Mouse (Mus musculus): ENCODE results near the gene Emc10. TPM values are rescaled to one million over a fixed set of nuclear protein-coding genes. Genes with fewer than 3 reads are reported as not detected.

Gene Emc10
- polyA plus RNA-seq, 1 experiment from 2014 or later = 157 TPM

GRCm38 (mm10) chr7:44492166-44492826 lies 4.0 kb downstream of the Emc10 start:
- Histone ChIP-seq H3K4me1 (peaks cover 28% of the 10 kb centered on the region), H3K36me3 (peaks cover 53% of the 10 kb centered on the region), H3K9ac (replicated peaks) (no peak overlapping the region), H3K4me3 (replicated peaks) (no peak overlapping the region), H3K27me3 (replicated peaks) (no peaks in the 10 kb centered on the region), H3K4me2 (no peak overlapping the region), H3K9me3 (replicated peaks) (no peaks in the 10 kb centered on the region), H3K27ac (replicated peaks) (no peak overlapping the region)
- ATAC-seq (ENCODE audit: low FRiP score) = no peak
- 96% methylated on average over 21 of the region's 21 CpGs for whole genome bisulfite sequencing

- Histone ChIP-seq H3K9ac (replicated peaks) (no peak overlapping the region), H3K27me3 (replicated peaks) (no peaks in the 10 kb centered on the region), H3K4me3 (replicated peaks) (no peak overlapping the region), H3K4me1 (peaks cover 24% of the 10 kb centered on the region), H3K4me2 (no peak overlapping the region), H3K27ac (replicated peaks) (no peak overlapping the region), H3K9me3 (replicated peaks) (no peaks in the 10 kb centered on the region), H3K36me3 (peaks cover 53% of the 10 kb centered on the region)
- ATAC-seq (ENCODE audit: low FRiP score) = no peak
- WGBS = 100% methylated on average over 5 of the region's 5 CpGs
Observed at GRCm38 (mm10) chr7:44491391-44491790, 4.9 kb downstream of the Emc10 start.

- Histone ChIP-seq H3K27me3 (replicated peaks) (no peaks in the 10 kb centered on the region), H3K36me3 (peaks cover 53% of the 10 kb centered on the region), H3K4me3 (replicated peaks) (no peak overlapping the region), H3K4me1 (peaks cover 18% of the 10 kb centered on the region), H3K4me2 (no peak overlapping the region), H3K9ac (replicated peaks) (no peak overlapping the region), H3K27ac (replicated peaks) (no peak overlapping the region), H3K9me3 (replicated peaks) (no peaks in the 10 kb centered on the region)
- ATAC-seq (ENCODE audit: low FRiP score) = no peak
- 76% methylated on average over 4 of the region's 4 CpGs for WGBS
Observed at GRCm38 (mm10) chr7:44490281-44490680, 6.0 kb downstream of the Emc10 start.

- Histone ChIP-seq H3K9ac (replicated peaks) (no peak overlapping the region), H3K36me3 (peaks cover 46% of the 10 kb centered on the region), H3K4me2 (no peak overlapping the region), H3K4me3 (replicated peaks) (no peak overlapping the region), H3K9me3 (replicated peaks) (no peaks in the 10 kb centered on the region), H3K4me1 (0 out of 2 replicates have a peak, but pooled peaks cover 6% of the 10 kb centered on the region), H3K27me3 (replicated peaks) (no peaks in the 10 kb centered on the region), H3K27ac (replicated peaks) (no peak overlapping the region)
- no peak for ATAC-seq (ENCODE audit: low FRiP score)
- WGBS = 96% methylated on average over 8 of the region's 8 CpGs
Observed at GRCm38 (mm10) chr7:44488545-44488944, 7.8 kb downstream of the Emc10 start.

- Histone ChIP-seq H3K4me3 (replicated peaks) (no peak overlapping the region), H3K9me3 (replicated peaks) (no peaks in the 10 kb centered on the region), H3K36me3 (peaks cover 41% of the 10 kb centered on the region), H3K27me3 (replicated peaks) (no peaks in the 10 kb centered on the region), H3K4me2 (no peak overlapping the region), H3K4me1 (0 out of 2 replicates have a peak, but pooled peaks cover 6% of the 10 kb centered on the region), H3K9ac (replicated peaks) (no peak overlapping the region), H3K27ac (replicated peaks) (no peak overlapping the region)
- no peak for ATAC-seq (ENCODE audit: low FRiP score)
- WGBS = 88% methylated on average over 7 of the region's 7 CpGs
Observed at GRCm38 (mm10) chr7:44487936-44488335, 8.4 kb downstream of the Emc10 start.

GRCm38 (mm10) chr7:44486927-44487575 lies 9.3 kb downstream of the Emc10 start:
- no peaks in the 10 kb centered on the region; the same call in 1 of the 2 replicates for H3K27me3 ChIP-seq (replicated peaks)
- ATAC-seq (ENCODE audit: low FRiP score) = no peak
- H3K4me1 ChIP-seq = 0 out of 2 replicates have a peak, but pooled peaks cover 6% of the 10 kb centered on the region
- no peak overlapping the region for H3K4me2 ChIP-seq
- no peaks in the 10 kb centered on the region for H3K9me3 ChIP-seq (replicated peaks)
- 64% methylated on average over 13 of the region's 13 CpGs for WGBS
- H3K36me3 ChIP-seq = peaks cover 34% of the 10 kb centered on the region
- H3K27ac ChIP-seq (replicated peaks) = peak overlapping the region; percentile 51; the same call in 1 of the 2 replicates
- no peak overlapping the region for H3K9ac ChIP-seq (replicated peaks)
- H3K4me3 ChIP-seq (replicated peaks) = no peak overlapping the region

- no peak for ATAC-seq (ENCODE audit: low FRiP score)
- Histone ChIP-seq H3K9me3 (replicated peaks) (no peaks in the 10 kb centered on the region), H3K36me3 (peaks cover 20% of the 10 kb centered on the region), H3K27ac (replicated peaks) (no peak overlapping the region), H3K9ac (replicated peaks) (no peak overlapping the region), H3K27me3 (replicated peaks) (peaks cover 8% of the 10 kb centered on the region), H3K4me2 (no peak overlapping the region), H3K4me1 (0 out of 2 replicates have a peak, but pooled peaks cover 3% of the 10 kb centered on the region), H3K4me3 (replicated peaks) (no peak overlapping the region)
- WGBS = 74% methylated on average over 7 of the region's 7 CpGs
Observed at GRCm38 (mm10) chr7:44485572-44486195, 10.6 kb downstream of the Emc10 start.

- peak; percentile 77 for ATAC-seq (ENCODE audit: low FRiP score)
- 44% methylated on average over 5 of the region's 5 CpGs for WGBS
- Histone ChIP-seq H3K27ac (replicated peaks) (no peak overlapping the region), H3K4me2 (no peak overlapping the region), H3K9me3 (replicated peaks) (no peaks in the 10 kb centered on the region), H3K4me1 (0 out of 2 replicates have a peak, but pooled peaks cover 3% of the 10 kb centered on the region), H3K27me3 (replicated peaks) (peaks cover 8% of the 10 kb centered on the region), H3K9ac (replicated peaks) (no peak overlapping the region), H3K4me3 (replicated peaks) (no peak overlapping the region), H3K36me3 (peaks cover 13% of the 10 kb centered on the region; the same call in 1 of the 2 replicates)
Observed at GRCm38 (mm10) chr7:44484841-44485571, 11.3 kb downstream of the Emc10 start.

GRCm38 (mm10) chr7:44484109-44484508 lies 12.2 kb downstream of the Emc10 start:
- H3K27me3 ChIP-seq (replicated peaks) = peaks cover 10% of the 10 kb centered on the region
- WGBS = 100% methylated on average over 1 of the region's 1 CpGs
- peaks cover 7% of the 10 kb centered on the region; the same call in 1 of the 2 replicates for H3K36me3 ChIP-seq
- 0 out of 2 replicates have a peak, but pooled peaks cover 3% of the 10 kb centered on the region for H3K4me1 ChIP-seq
- no peak overlapping the region for H3K27ac ChIP-seq (replicated peaks)
- H3K9me3 ChIP-seq (replicated peaks) = no peaks in the 10 kb centered on the region
- ATAC-seq (ENCODE audit: low FRiP score) = no peak
- no peak overlapping the region for H3K4me3 ChIP-seq (replicated peaks)
- H3K4me2 ChIP-seq = no peak overlapping the region
- H3K9ac ChIP-seq (replicated peaks) = no peak overlapping the region

GRCm38 (mm10) chr7:44482836-44483435 lies 13.4 kb downstream of the Emc10 start:
- H3K4me2 ChIP-seq = no peak overlapping the region
- H3K4me3 ChIP-seq (replicated peaks) = no peak overlapping the region
- WGBS = 79% methylated on average over 3 of the region's 3 CpGs
- no peak overlapping the region for H3K9ac ChIP-seq (replicated peaks)
- no peak for ATAC-seq (ENCODE audit: low FRiP score)
- no peaks in the 10 kb centered on the region for H3K36me3 ChIP-seq
- no peak overlapping the region for H3K27ac ChIP-seq (replicated peaks)
- H3K27me3 ChIP-seq (replicated peaks) = peaks cover 10% of the 10 kb centered on the region
- 0 out of 2 replicates have a peak, but pooled peaks cover 3% of the 10 kb centered on the region for H3K4me1 ChIP-seq
- no peaks in the 10 kb centered on the region for H3K9me3 ChIP-seq (replicated peaks)

GRCm38 (mm10) chr7:44475046-44475614 lies 21.2 kb downstream of the Emc10 start:
- no peaks in the 10 kb centered on the region for H3K36me3 ChIP-seq
- 37% methylated on average over 5 of the region's 5 CpGs for WGBS
- H3K4me2 ChIP-seq = no peak overlapping the region
- ATAC-seq (ENCODE audit: low FRiP score) = no peak
- H3K4me1 ChIP-seq = peaks cover 28% of the 10 kb centered on the region
- H3K4me3 ChIP-seq (replicated peaks) = no peak overlapping the region
- no peaks in the 10 kb centered on the region for H3K9me3 ChIP-seq (replicated peaks)
- peak overlapping the region; percentile 65 for H3K27ac ChIP-seq (replicated peaks)
- 0 out of 2 replicates have a peak, but pooled peaks cover 8% of the 10 kb centered on the region for H3K27me3 ChIP-seq (replicated peaks)
- no peak overlapping the region for H3K9ac ChIP-seq (replicated peaks)

Measured in neural tube, embryonic 15.5 days (tissue).